Mouse (Mus musculus) adrenal gland (tissue): ENCODE measurements at regions not wholly inside any gene's neighbourhood (a gene's known extent, or its start where the extent isn't known, plus 50 kb on each side); places are given as distances from the start of the nearest gene placed in this dataset.

Experiments
- intact Hi-C: fragments of 180-260 bp; cut with DNase I; formaldehyde crosslinking; loops from one replicate; pipeline ENCODE4 v1.15.1; 2025

- intact Hi-C loops, result no loop called here
These were observed 101.2 kb upstream of the Gm15217 start for GRCm38 (mm10) chr14:46277832-46278611.

DNA sequence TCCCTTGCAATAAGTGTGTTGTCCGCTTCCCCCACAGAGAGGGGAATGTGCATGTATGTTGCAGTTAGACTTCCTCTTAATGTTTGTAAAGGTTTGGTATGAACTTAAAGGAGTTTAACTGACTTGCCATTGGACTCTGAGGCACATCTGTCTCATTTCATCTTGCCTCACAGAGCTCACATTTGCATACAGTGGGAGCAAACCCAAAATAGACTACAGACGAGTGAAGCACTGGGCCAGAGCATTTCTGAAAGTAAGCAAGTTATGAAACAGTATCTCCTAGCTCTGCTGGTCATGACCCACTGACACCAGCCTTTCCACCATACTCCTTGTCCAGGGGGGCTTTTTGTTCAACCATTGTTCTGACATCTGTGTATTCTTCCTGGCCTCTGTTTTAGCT lies 86.8 kb upstream of the Gm15217 start:
- intact Hi-C loops, result no loop called here

GRCm38 (mm10) chr14:46296275-46296674 lies 82.9 kb upstream of the Gm15217 start:
- intact Hi-C loops, result no loop called here

DNA sequence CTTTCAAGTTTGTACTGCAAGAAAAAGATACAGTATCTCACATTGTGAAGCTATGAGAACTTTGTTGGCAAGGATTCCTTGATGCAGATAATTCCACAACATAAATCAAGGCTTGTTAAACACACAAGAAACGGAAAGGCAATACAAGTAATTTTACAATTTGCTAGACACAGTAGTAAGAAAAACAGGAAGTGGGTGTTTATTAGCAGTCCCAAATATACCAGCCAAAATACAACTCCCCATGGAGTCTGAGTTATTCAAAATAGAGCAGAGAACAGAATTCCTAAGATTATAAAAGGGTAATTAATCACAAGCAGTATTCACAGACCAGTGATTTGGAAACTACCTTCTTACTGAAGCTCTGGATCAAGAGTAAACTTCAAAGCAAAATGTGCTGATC lies 78.7 kb upstream of the Gm15217 start:
- intact Hi-C loops, result no loop called here

GRCm38 (mm10) chr14:46302601-46303000 lies 76.6 kb upstream of the Gm15217 start:
- intact Hi-C loops, result no loop called here

GRCm38 (mm10) chr14:46305267-46305666 lies 73.9 kb upstream of the Gm15217 start:
- intact Hi-C loops, result no loop called here

DNA sequence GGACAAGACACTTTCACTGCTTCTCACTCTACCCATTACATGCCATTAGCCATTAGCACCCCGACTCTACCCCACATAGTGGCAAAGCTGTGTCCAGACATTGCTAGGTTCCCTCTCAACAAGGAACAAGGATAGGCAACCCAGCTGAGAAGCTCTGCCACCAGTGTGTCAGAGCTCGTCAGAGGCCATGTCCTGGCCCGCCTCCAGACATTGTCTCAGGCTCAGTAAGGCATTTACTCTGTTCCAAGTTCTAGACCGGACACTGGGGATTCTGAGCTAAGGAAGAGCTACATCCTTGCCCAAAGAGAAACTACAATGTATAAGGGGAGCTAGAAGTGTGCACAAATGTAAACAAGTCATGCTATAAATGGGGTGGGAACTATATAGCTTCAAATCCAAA lies 66.2 kb upstream of the Gm15217 start:
- intact Hi-C loops, result no loop called here

GRCm38 (mm10) chr14:46316521-46316920 lies 62.7 kb upstream of the Gm15217 start:
- intact Hi-C loops, result no loop called here

- intact Hi-C loops, result no loop called here
These were observed 61.7 kb upstream of the Gm15217 start for GRCm38 (mm10) chr14:46317406-46318045.

DNA sequence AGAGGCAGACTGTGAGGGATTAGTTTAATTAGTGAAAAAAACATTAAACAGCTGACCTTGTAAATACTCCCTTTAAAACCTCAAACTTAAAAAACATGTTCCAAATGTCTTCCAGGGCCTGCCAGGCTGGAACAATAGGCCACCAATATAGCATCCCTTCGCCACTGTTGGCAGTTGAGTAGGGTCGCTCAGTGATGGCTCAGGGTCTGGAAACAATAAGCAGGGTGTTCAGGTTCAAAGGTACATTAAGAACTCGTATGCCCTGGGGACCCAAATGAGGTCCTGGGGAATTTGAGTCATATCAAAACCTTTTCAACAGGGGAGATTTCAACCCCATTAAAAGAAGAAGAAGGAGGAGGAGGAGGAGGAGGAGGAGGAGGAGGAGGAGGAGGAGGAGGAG lies 51.1 kb upstream of the Gm15217 start:
- intact Hi-C loops, result no loop called here
